Mouse (Mus musculus) embryonic facial prominence, embryonic 11.5 days (tissue): Measurements from ENCODE around the gene Chuk. TPM values are rescaled to one million over a fixed set of nuclear protein-coding genes. Genes with fewer than 3 reads are reported as not detected.

Experiments used
- ATAC-seq: fragments of 200-750 bp; cut with Nextera tagmentation; replicated peaks from 2 replicates; pipeline ENCODE4 v1.8.0; 2017; ENCODE audit warnings: low read depth; ENCODE audit not compliant: insufficient number of reproducible peaks, low FRiP score, low TSS enrichment
- DNase-seq: peaks from one replicate; pipeline ENCODE4 v3.0.0-alpha.2; 2015; ENCODE audit warnings: low spot score
- H3K27ac ChIP-seq: fragments of 300-500 bp; sonication (generic); replicated peaks from 2 replicates; pipeline ENCODE4 v1.5.1; 2014; ENCODE audit warnings: mild to moderate bottlenecking, low read depth, low read length, control low read depth
- H3K27me3 ChIP-seq: fragments of 300-500 bp; sonication (generic); 2 replicates; pipeline ENCODE4 v1.6.1; 2014; ENCODE audit warnings: mild to moderate bottlenecking, low read length, moderate library complexity, mixed read lengths; ENCODE audit not compliant: control insufficient read depth, insufficient read depth
- H3K36me3 ChIP-seq: fragments of 300-500 bp; sonication (generic); replicated peaks from 2 replicates; pipeline ENCODE4 v1.6.1; 2014; ENCODE audit warnings: low read depth, mild to moderate bottlenecking, low read length, moderate library complexity, mixed read lengths; ENCODE audit not compliant: control insufficient read depth, insufficient read depth
- H3K4me1 ChIP-seq: fragments of 300-500 bp; sonication (generic); 2 replicates; pipeline ENCODE4 v1.6.1; 2014; ENCODE audit warnings: low read length, mixed read lengths; ENCODE audit not compliant: control insufficient read depth, insufficient read depth
- H3K4me2 ChIP-seq: fragments of 300-500 bp; sonication (generic); 2 replicates; pipeline ENCODE4 v1.6.1; 2014; ENCODE audit warnings: low read depth, mild to moderate bottlenecking, control low read depth, low read length, moderate library complexity
- H3K4me3 ChIP-seq: fragments of 300-500 bp; sonication (generic); 2 replicates; pipeline ENCODE4 v1.5.1; 2014; ENCODE audit warnings: low read depth, low read length, control low read depth
- H3K9ac ChIP-seq: fragments of 300-500 bp; sonication (generic); replicated peaks from 2 replicates; pipeline ENCODE4 v1.6.1; 2014; ENCODE audit warnings: mild to moderate bottlenecking, control low read depth, low read length
- H3K9me3 ChIP-seq: fragments of 300-500 bp; sonication (generic); replicated peaks from 2 replicates; pipeline ENCODE4 v1.6.1; 2016; ENCODE audit warnings: mild to moderate bottlenecking, low read length, inconsistent platforms, mixed read lengths; ENCODE audit not compliant: control insufficient read depth
- WGBS: fragments of 180-500 bp; shearing (Covaris S2); extraction: QIAGEN DNeasy Blood & Tissue Kit; methylation state at CpG from one replicate; pipeline ENCODE4 v1.1.7; 2014; 5-methylcytosine and 5-hydroxymethylcytosine counted together
- polyA plus RNA-seq: library from polyadenylated mRNA; unstranded; fragments of >200 nt; fragmentation: Nextera tagmentation; extraction: Ambion mirVana; gene quantifications from 2 replicates; pipeline ENCODE4 v1.2.1, GENCODE M21; 2014

The Chuk gene
- polyA plus RNA-seq, 1 experiment from 2014 or later, result 47.2 TPM

DNA sequence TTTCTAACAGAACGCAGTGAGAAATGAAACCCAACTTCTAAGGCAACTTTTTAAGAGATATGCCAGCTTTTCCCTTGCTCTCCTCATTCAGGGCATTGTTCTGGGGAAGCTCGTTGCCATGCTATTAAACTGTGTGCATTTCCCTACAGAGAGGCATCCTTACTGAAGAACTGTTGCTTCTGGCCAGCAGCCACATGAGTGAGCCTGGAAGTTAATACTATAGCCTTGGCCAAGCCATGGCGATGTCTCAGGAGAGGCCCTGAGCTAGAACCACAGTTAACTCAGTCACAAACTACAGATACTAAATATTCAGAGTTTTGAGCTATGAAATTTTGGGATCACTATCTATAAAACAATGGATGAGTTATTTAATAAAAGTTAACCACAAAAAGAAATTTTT is 4.3 kb downstream of the Chuk start:
- Histone ChIP-seq H3K9ac (no peak overlapping the region), H3K4me3 (no peak overlapping the region), H3K4me2 (no peak overlapping the region), H3K9me3 (no peaks in the 10 kb centered on the region), H3K27me3 (no peaks in the 10 kb centered on the region), H3K27ac (no peak overlapping the region), H3K4me1 (no peaks in the 10 kb centered on the region), H3K36me3 (no peaks in the 10 kb centered on the region)
- ATAC-seq (no peak), DNase-seq (no peak)
- 92% methylated on average over 3 of the region's 3 CpGs for WGBS

DNA sequence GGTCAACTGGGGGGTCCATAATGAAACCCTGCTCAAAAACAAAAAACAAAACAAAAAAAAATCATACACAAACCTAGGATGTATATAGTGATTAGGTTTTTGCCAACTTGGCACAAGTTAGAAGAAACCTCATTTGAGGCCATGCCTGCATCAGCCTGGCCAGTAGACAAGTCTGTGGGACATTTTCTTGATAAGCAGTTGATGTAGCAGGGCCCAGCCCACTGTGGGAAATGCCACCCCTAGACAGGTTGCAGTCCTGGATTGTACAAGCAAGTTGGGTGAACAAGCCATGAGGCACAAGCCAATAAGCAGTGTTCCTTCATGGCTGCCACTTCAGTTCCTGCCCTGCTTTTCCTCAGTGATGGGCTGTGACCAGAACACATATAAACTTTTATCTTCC is 6.4 kb downstream of the Chuk start:
- Histone ChIP-seq H3K27ac (no peak overlapping the region), H3K4me3 (no peak overlapping the region), H3K36me3 (0 out of 2 replicates have a peak, but pooled peaks cover 2% of the 10 kb centered on the region), H3K4me2 (no peak overlapping the region), H3K9ac (no peak overlapping the region), H3K9me3 (no peaks in the 10 kb centered on the region), H3K4me1 (no peaks in the 10 kb centered on the region), H3K27me3 (no peaks in the 10 kb centered on the region)
- ATAC-seq (no peak), DNase-seq (no peak)

DNA sequence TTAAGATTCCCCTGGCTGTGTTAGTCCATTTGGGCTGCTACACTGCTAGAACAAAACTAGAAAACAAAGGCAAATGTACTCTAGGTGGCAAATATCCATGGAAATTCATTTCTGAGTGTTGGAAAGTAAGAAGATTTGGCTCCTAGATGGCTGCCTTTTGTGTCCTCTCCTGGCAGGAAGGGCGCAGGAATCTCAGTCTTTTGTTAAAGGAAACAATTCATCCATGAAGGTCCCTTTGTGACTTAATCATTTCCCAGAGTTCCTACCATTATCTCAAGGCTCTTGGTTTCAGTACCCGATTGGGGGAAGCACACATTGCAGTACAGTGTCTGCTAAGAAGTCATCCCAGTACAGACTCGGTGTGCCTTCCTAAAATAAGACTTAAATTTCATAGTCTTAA is 21.0 kb downstream of the Chuk start:
- no peak overlapping the region for H3K27ac ChIP-seq
- no peak for ATAC-seq
- H3K4me1 ChIP-seq, result no peaks in the 10 kb centered on the region
- no peaks in the 10 kb centered on the region for H3K9me3 ChIP-seq
- DNase-seq, result no peak
- 59% methylated on average over 3 of the region's 3 CpGs for WGBS
- no peaks in the 10 kb centered on the region; the same call in 1 of the 2 replicates for H3K36me3 ChIP-seq
- H3K4me2 ChIP-seq, result no peak overlapping the region
- H3K4me3 ChIP-seq, result no peak overlapping the region
- H3K9ac ChIP-seq, result no peak overlapping the region
- H3K27me3 ChIP-seq, result no peaks in the 10 kb centered on the region

DNA sequence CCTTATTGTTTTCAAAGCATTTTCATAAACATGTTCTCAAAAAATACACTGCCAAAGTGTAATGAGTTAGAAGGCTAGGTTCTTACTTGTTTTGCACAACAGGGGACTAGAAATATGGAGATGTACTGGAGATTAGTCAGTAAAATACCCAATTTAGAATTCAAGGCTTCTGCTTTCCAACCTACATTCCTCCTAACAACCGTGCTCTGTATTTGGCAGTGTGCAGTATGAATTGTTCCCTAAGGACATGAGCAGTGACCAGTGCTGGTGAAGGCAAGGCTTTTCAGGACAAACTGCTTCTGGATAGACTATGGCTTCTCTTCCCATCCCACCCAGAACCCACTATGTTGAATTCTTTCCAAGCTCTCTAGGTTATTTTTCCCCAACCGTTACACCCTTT is 26.4 kb downstream of the Chuk start:
- Histone ChIP-seq H3K9ac (no peak overlapping the region), H3K36me3 (no peaks in the 10 kb centered on the region; the same call in none of the 2 replicates), H3K4me1 (no peaks in the 10 kb centered on the region)

DNA sequence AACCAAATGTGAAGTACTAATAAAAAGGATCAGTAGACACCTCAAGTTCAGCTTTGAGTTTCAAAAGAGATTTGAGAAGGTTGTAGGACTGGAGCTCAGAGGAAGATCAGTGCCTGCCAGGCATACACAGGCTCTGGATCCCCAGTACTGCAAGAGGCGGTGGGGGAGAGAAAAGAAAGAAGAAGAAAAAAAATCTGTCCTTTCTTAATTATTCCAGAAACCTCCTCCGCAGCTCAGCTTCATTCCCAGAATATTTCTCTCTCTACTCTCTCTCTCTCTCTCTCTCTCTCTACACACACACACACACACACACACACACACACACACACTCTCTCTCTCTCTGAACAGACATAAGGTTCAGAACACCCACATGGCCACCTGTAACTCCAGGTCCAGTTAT is 27.3 kb downstream of the Chuk start:
- no peaks in the 10 kb centered on the region for H3K27me3 ChIP-seq
- no peaks in the 10 kb centered on the region; the same call in none of the 2 replicates for H3K36me3 ChIP-seq
- no peaks in the 10 kb centered on the region for H3K9me3 ChIP-seq
- no peak for ATAC-seq
- 87% methylated on average over 2 of the region's 2 CpGs for WGBS
- H3K9ac ChIP-seq, result no peak overlapping the region
- no peak for DNase-seq
- no peak overlapping the region for H3K27ac ChIP-seq
- no peak overlapping the region for H3K4me2 ChIP-seq
- no peaks in the 10 kb centered on the region for H3K4me1 ChIP-seq
- no peak overlapping the region for H3K4me3 ChIP-seq

More for the DNA sequence above, 26.4 kb downstream of the Chuk start:
- H3K27me3 ChIP-seq, result no peaks in the 10 kb centered on the region
- no peak overlapping the region for H3K27ac ChIP-seq
- H3K9me3 ChIP-seq, result no peaks in the 10 kb centered on the region
- no peak overlapping the region for H3K4me3 ChIP-seq
- no peak for ATAC-seq
- H3K4me2 ChIP-seq, result no peak overlapping the region
- 90% methylated on average over 2 of the region's 2 CpGs for WGBS
- DNase-seq, result no peak

DNA sequence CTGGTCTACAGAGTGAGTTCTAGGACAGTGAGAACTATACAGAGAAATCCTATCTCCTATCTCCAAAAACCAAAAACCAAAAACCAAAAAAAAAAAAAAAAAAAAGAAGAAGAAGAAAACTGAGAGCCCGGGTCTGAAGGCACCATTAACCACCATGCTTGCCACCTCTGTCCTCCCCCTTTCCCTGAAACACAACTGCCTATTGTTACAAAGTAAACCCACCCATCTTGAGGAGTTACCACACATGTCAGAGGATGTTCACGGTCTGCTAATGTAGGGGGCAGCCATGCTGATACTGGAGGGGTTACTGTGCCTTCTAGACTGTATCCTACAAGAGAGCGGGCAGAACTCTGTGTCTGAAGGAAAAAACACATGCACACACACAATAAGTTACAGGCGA is 30.3 kb downstream of the Chuk start:
- H3K4me3 ChIP-seq, result no peak overlapping the region
- 87% methylated on average over 4 of the region's 4 CpGs for WGBS
- H3K27me3 ChIP-seq, result no peaks in the 10 kb centered on the region
- no peaks in the 10 kb centered on the region; the same call in 1 of the 2 replicates for H3K36me3 ChIP-seq
- H3K9ac ChIP-seq, result no peak overlapping the region
- no peaks in the 10 kb centered on the region for H3K9me3 ChIP-seq
- H3K4me1 ChIP-seq, result no peaks in the 10 kb centered on the region
- ATAC-seq (no peak), DNase-seq (no peak)
- H3K27ac ChIP-seq, result no peak overlapping the region
- no peak overlapping the region for H3K4me2 ChIP-seq

DNA sequence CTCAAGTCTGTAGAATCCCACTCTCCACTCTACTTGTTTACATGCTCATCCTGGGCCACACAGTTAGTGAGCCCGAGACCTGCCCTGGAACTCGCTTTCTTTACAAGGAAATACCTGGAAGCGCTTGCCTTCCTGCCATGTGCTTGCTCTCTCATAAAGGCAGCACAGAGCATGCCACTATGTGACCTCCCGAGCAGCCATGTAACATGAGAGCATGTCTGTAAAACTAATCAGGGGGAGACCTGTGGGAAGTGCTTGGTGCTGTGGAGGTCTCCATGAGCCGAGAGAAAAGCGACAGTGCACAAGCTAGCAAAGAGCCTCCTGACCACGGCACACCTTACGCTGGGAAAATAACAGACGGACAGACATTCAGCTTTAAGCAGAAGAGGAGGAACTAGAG is 30.8 kb downstream of the Chuk start:
- no peaks in the 10 kb centered on the region for H3K4me1 ChIP-seq
- H3K27me3 ChIP-seq, result no peaks in the 10 kb centered on the region
- H3K4me2 ChIP-seq, result no peak overlapping the region
- ATAC-seq (no peak), DNase-seq (peak; percentile 6)
- no peak overlapping the region for H3K27ac ChIP-seq
- H3K36me3 ChIP-seq, result no peaks in the 10 kb centered on the region; the same call in 1 of the 2 replicates
- no peak overlapping the region for H3K4me3 ChIP-seq
- no peaks in the 10 kb centered on the region for H3K9me3 ChIP-seq
- WGBS, result 66% methylated on average over 9 of the region's 9 CpGs
- H3K9ac ChIP-seq, result no peak overlapping the region

DNA sequence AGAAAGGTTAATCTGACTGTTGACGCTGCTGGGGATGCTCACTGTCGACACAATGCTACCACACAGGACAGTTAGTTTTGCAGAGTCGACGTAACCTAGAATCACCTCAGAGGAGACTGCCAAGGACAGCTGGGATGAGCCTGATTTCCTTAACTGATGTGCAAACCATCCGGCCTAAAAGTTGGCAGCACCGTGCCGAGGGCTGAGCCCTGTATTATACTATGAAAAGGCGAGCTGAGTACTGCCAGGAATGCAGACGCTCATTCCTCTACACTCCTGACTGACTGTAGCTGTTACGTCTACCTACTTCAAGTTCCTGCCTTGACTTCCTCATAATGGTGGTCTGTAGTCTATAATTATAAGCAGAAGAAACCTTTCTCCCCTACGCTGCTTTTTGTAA is 32.3 kb downstream of the Chuk start:
- DNase-seq (no peak), ATAC-seq (no peak)
- Histone ChIP-seq H3K27me3 (no peaks in the 10 kb centered on the region), H3K4me3 (no peak overlapping the region), H3K9ac (no peak overlapping the region), H3K9me3 (no peaks in the 10 kb centered on the region), H3K27ac (no peak overlapping the region), H3K36me3 (no peaks in the 10 kb centered on the region; the same call in 1 of the 2 replicates), H3K4me2 (no peak overlapping the region), H3K4me1 (no peaks in the 10 kb centered on the region)
- 83% methylated on average over 11 of the region's 11 CpGs for WGBS
